Mouse (Mus musculus): ENCODE results near the gene Zfp612.

GRCm38 (mm10) chr8:110130537-110130936 is 51.0 kb downstream of the Zfp612 start:
- TF ChIP-seq MAX (IDR thresholded peaks at IDR 0.05) (no peak), CTCF (IDR thresholded peaks at IDR 0.05; ENCODE audit: control insufficient read depth, insufficient read depth, insufficient read length) (peak; percentile 62), FOSL1 (IDR thresholded peaks at IDR 0.05; ENCODE audit: insufficient read depth, low read length, poor library complexity, severe bottlenecking) (no peak), CEBPB (IDR thresholded peaks at IDR 0.05; ENCODE audit: low read depth) (no peak)
